Mouse (Mus musculus) forebrain, embryonic 13.5 days (tissue): ENCODE data around the gene Lrrc8d. TPM values are rescaled to one million over a fixed set of nuclear protein-coding genes. Genes with fewer than 3 reads are reported as not detected.

Experiments used
- ATAC-seq: fragments of 200-750 bp; cut with Nextera tagmentation; 2 replicates; pipeline ENCODE4 v1.8.0; 2017
- H3K27ac ChIP-seq: fragments of 300-500 bp; sonication (generic); 2 replicates; pipeline ENCODE4 v1.5.1; 2015; ENCODE audit warnings: inconsistent platforms, mild to moderate bottlenecking, moderate library complexity
- H3K27me3 ChIP-seq: fragments of 300-500 bp; sonication (generic); 2 replicates; pipeline ENCODE4 v1.6.1; 2015; ENCODE audit warnings: mild to moderate bottlenecking, inconsistent platforms
- H3K36me3 ChIP-seq: fragments of 300-500 bp; sonication (generic); 2 replicates; pipeline ENCODE4 v1.6.1; 2015; ENCODE audit warnings: mild to moderate bottlenecking, inconsistent platforms; ENCODE audit not compliant: poor library complexity, severe bottlenecking
- H3K4me1 ChIP-seq: fragments of 300-500 bp; sonication (generic); 2 replicates; pipeline ENCODE4 v1.6.1; 2015; ENCODE audit warnings: inconsistent platforms
- H3K4me2 ChIP-seq: fragments of 300-500 bp; sonication (generic); 2 replicates; pipeline ENCODE4 v1.6.1; 2015; ENCODE audit warnings: inconsistent platforms, mild to moderate bottlenecking, moderate library complexity
- H3K4me3 ChIP-seq: fragments of 300-500 bp; sonication (generic); 2 replicates; pipeline ENCODE4 v1.5.1; 2015; ENCODE audit warnings: mild to moderate bottlenecking, inconsistent platforms
- H3K9ac ChIP-seq: fragments of 300-500 bp; sonication (generic); 2 replicates; pipeline ENCODE4 v1.6.1; 2015; ENCODE audit warnings: mild to moderate bottlenecking, inconsistent platforms
- H3K9me3 ChIP-seq: fragments of 300-500 bp; sonication (generic); replicated peaks from 2 replicates; pipeline ENCODE4 v1.6.1; 2016; ENCODE audit warnings: inconsistent platforms
- whole genome bisulfite sequencing: fragments of 180-500 bp; shearing (Covaris S2); methylation state at CpG from one replicate; pipeline ENCODE4 v1.1.7; 2015; 5-methylcytosine and 5-hydroxymethylcytosine counted together
- polyA plus RNA-seq: library from polyadenylated mRNA; unstranded; fragments of >200 nt; fragmentation: Nextera tagmentation; extraction: Ambion mirVana; gene quantifications from 2 replicates; pipeline ENCODE4 v1.2.1, GENCODE M21; 2015

Lrrc8d gene
- polyA plus RNA-seq, 1 experiment from 2014 or later: 27.2 TPM

DNA sequence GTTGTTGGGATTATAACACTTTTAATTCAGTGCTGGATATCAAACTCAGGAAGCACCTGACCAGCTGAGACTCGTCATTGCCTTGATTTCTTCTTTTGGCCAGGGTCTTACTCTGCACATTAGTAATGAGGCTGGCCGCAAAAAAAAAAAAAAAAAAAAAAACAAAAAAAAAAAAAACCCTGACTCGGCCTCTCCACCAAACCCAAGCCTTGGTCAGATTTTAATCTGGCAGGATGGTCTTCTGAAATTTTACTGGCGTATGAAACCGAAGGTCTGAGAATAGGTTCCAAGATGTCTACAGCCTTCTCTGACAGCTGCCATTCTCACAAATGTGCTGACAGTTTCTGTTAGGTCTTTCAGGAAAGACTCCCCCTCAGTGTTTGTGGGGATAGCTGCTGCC is 8.5 kb downstream of the Lrrc8d start:
- H3K4me1 ChIP-seq: peaks cover 29% of the 10 kb centered on the region
- no peak overlapping the region for H3K9ac ChIP-seq
- no peak overlapping the region for H3K4me3 ChIP-seq
- H3K27ac ChIP-seq: no peak overlapping the region
- no peak overlapping the region for H3K4me2 ChIP-seq
- peaks cover 5% of the 10 kb centered on the region; the same call in 1 of the 2 replicates for H3K36me3 ChIP-seq
- no peaks in the 10 kb centered on the region for H3K9me3 ChIP-seq
- 91% methylated on average over 5 of the region's 5 CpGs for WGBS
- no peak for ATAC-seq
- no peaks in the 10 kb centered on the region for H3K27me3 ChIP-seq

DNA sequence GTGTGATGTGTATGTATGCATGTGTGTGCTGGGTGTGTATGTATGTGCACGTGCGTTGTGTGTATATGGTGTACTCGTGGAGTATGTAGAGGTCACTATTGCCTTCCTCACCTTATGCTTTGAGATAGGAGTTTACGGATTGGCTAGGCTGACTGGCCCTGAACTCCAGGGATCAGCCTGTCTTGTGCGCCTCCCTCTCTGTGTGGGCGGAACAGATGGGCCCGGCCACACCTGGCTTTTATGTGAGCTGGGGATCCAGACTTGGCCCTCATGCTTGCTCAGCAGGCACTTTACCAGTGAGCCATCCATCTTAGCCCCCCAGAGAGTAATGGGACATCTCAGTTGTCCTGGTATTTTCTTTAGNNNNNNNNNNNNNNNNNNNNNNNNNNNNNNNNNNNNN is 10.7 kb downstream of the Lrrc8d start:
- peaks cover 21% of the 10 kb centered on the region for H3K4me1 ChIP-seq
- no peak overlapping the region for H3K4me3 ChIP-seq
- no peak overlapping the region for H3K27ac ChIP-seq
- no peak for ATAC-seq
- H3K4me2 ChIP-seq: no peak overlapping the region
- H3K9ac ChIP-seq: no peak overlapping the region
- peaks cover 5% of the 10 kb centered on the region; the same call in 1 of the 2 replicates for H3K36me3 ChIP-seq
- no peaks in the 10 kb centered on the region for H3K27me3 ChIP-seq
- WGBS: 94% methylated on average over 7 of the region's 7 CpGs
- H3K9me3 ChIP-seq: no peaks in the 10 kb centered on the region

- no peaks in the 10 kb centered on the region for H3K27me3 ChIP-seq
- H3K36me3 ChIP-seq: no peaks in the 10 kb centered on the region
- WGBS: 92% methylated on average over 6 of the region's 6 CpGs
- H3K4me3 ChIP-seq: no peak overlapping the region
- H3K4me2 ChIP-seq: no peak overlapping the region
- no peak for ATAC-seq
- H3K9ac ChIP-seq: no peak overlapping the region
- H3K9me3 ChIP-seq: no peaks in the 10 kb centered on the region
- peaks cover 50% of the 10 kb centered on the region for H3K4me1 ChIP-seq
- H3K27ac ChIP-seq: no peak overlapping the region
Observed at GRCm38 (mm10) chr5:105714446-105714845, 14.7 kb downstream of the Lrrc8d start.

DNA sequence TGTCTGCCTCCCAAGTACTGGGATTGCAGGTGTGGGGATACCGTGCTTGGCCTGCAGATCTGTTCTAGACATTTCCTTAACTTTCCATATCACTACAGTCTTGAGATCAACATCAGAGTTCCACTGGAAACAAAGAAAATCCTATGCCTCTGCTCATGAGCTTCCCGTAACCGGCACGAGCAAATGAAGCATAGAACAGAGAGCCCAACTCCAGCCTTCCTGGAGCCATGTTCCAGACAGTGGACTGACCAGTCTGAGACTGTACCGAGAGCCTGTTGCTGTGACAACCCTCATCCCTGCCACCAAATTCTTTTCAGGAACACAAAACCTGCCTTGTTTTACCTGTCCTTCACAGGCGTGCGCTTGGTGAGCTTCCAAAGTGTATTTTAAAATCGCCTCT is 15.3 kb downstream of the Lrrc8d start:
- ATAC-seq: no peak
- no peak overlapping the region for H3K4me3 ChIP-seq
- peak overlapping the region; percentile 34 for H3K4me2 ChIP-seq

DNA sequence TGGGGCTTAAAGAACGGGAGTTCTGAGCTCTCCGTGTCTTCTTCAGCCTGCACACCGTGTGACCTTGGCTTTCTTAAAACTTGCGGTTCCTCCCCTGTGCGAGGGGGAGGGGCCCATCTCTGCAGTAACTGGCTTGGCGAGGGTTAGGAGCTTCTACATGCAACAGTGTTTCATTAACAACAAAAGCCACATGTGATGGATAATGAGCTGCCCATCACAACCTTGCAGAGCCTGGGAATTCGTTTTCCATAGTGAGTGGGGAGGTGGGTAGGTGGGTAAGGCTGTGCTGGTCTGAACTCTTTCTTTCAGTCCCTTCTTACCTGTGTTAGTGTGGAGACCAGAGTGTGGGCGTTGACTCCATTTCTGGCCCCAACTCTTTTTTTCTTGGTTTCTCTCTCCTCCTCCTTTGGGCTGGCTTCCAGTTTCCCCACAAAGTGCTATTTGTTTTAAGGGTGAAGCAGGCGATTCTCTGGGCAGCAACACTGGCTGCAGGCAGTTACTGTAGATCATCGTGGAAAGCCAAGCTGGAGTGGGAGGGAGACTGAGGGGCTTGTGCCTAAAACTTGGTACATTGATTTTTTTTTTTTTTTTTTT is 15.9 kb downstream of the Lrrc8d start:
- Histone ChIP-seq H3K27ac (peak overlapping the region; percentile 51; the same call in 1 of the 2 replicates), H3K9me3 (no peaks in the 10 kb centered on the region), H3K4me1 (peaks cover 44% of the 10 kb centered on the region), H3K4me2 (peak overlapping the region; percentile 34), H3K4me3 (no peak overlapping the region), H3K9ac (no peak overlapping the region), H3K36me3 (peaks cover 4% of the 10 kb centered on the region), H3K27me3 (no peaks in the 10 kb centered on the region)
- WGBS: 37% methylated on average over 10 of the region's 10 CpGs
- peak; percentile 55 for ATAC-seq

More for the DNA sequence above, 15.3 kb downstream of the Lrrc8d start:
- H3K9ac ChIP-seq: no peak overlapping the region
- peak overlapping the region; percentile 51; the same call in 1 of the 2 replicates for H3K27ac ChIP-seq
- H3K27me3 ChIP-seq: no peaks in the 10 kb centered on the region
- peaks cover 50% of the 10 kb centered on the region for H3K4me1 ChIP-seq
- no peaks in the 10 kb centered on the region for H3K9me3 ChIP-seq
- peaks cover under 1% of the 10 kb centered on the region; the same call in 1 of the 2 replicates for H3K36me3 ChIP-seq
- 71% methylated on average over 8 of the region's 8 CpGs for WGBS

DNA sequence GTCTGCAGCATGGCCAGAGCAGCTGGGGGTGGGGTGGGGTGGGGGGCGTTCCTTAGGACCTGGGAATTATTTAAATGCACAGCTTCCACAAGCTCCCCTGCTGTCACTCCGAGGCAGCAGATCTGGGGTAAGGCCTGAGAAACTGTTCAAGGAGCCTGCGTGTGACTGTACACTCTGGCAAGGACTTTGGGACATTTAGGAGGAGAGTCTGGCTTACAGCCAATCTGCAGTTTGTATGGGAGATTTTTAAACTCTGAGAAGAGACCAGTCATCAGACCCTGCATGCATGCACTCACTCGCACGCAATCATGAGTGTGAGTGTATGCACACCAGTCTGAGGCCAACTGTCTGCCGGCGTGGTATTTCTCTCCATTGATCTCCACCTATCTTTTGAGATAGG is 17.5 kb downstream of the Lrrc8d start:
- Histone ChIP-seq H3K36me3 (peaks cover 4% of the 10 kb centered on the region), H3K4me3 (no peak overlapping the region), H3K27ac (peak overlapping the region; percentile 22; the same call in 1 of the 2 replicates), H3K4me2 (no peak overlapping the region), H3K27me3 (no peaks in the 10 kb centered on the region), H3K9me3 (no peaks in the 10 kb centered on the region), H3K4me1 (peaks cover 43% of the 10 kb centered on the region), H3K9ac (peak overlapping the region; percentile 14; the same call in 1 of the 2 replicates)
- ATAC-seq: 0 out of 2 replicates have a peak, but pooled peaks have one; percentile 31
- WGBS: 55% methylated on average over 7 of the region's 7 CpGs

GRCm38 (mm10) chr5:105718138-105718670 is 18.4 kb downstream of the Lrrc8d start:
- Histone ChIP-seq H3K9ac (no peak overlapping the region), H3K4me3 (no peak overlapping the region), H3K4me2 (no peak overlapping the region), H3K27ac (0 out of 2 replicates have a peak overlapping the region, but pooled peaks have one; percentile 21), H3K36me3 (peaks cover 10% of the 10 kb centered on the region), H3K27me3 (no peaks in the 10 kb centered on the region), H3K4me1 (peaks cover 43% of the 10 kb centered on the region), H3K9me3 (no peaks in the 10 kb centered on the region)
- WGBS: 63% methylated on average over 11 of the region's 11 CpGs
- no peak; the same call in 1 of the 2 replicates for ATAC-seq

GRCm38 (mm10) chr5:105721267-105721666 is 21.5 kb downstream of the Lrrc8d start:
- H3K4me3 ChIP-seq: no peak overlapping the region
- 97% methylated on average over 4 of the region's 4 CpGs for WGBS
- no peak overlapping the region for H3K9ac ChIP-seq
- H3K4me1 ChIP-seq: peaks cover 23% of the 10 kb centered on the region
- H3K36me3 ChIP-seq: peaks cover 18% of the 10 kb centered on the region
- no peak overlapping the region for H3K27ac ChIP-seq
- no peaks in the 10 kb centered on the region for H3K27me3 ChIP-seq
- H3K4me2 ChIP-seq: no peak overlapping the region
- no peaks in the 10 kb centered on the region; the same call in 1 of the 2 replicates for H3K9me3 ChIP-seq
- ATAC-seq: no peak

DNA sequence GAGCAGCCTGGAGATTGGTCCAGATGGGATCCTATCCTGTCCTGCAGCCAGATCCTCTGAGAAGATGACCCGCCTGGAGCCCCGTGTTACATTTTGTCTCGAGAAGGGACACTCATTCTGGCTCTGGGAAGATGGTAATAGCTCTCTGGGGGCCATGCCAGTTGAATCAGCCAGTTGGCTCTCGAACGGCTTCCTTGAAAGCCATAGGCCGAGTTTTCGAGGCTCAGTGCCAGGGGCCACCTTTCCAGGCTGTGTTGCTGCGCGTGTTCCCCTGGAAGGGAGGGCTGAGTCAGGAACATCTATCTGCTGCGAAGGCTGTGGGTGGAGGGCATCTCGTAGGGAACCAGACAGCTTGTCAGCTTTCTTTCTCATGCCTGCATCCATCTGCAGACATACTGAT is 23.0 kb downstream of the Lrrc8d start:
- peaks cover 18% of the 10 kb centered on the region for H3K36me3 ChIP-seq
- ATAC-seq: no peak
- peaks cover 7% of the 10 kb centered on the region for H3K4me1 ChIP-seq
- 94% methylated on average over 11 of the region's 11 CpGs for WGBS
- H3K9me3 ChIP-seq: no peaks in the 10 kb centered on the region; the same call in 1 of the 2 replicates
- H3K4me2 ChIP-seq: no peak overlapping the region
- H3K27ac ChIP-seq: no peak overlapping the region
- H3K27me3 ChIP-seq: no peaks in the 10 kb centered on the region
- H3K4me3 ChIP-seq: no peak overlapping the region
- no peak overlapping the region for H3K9ac ChIP-seq

DNA sequence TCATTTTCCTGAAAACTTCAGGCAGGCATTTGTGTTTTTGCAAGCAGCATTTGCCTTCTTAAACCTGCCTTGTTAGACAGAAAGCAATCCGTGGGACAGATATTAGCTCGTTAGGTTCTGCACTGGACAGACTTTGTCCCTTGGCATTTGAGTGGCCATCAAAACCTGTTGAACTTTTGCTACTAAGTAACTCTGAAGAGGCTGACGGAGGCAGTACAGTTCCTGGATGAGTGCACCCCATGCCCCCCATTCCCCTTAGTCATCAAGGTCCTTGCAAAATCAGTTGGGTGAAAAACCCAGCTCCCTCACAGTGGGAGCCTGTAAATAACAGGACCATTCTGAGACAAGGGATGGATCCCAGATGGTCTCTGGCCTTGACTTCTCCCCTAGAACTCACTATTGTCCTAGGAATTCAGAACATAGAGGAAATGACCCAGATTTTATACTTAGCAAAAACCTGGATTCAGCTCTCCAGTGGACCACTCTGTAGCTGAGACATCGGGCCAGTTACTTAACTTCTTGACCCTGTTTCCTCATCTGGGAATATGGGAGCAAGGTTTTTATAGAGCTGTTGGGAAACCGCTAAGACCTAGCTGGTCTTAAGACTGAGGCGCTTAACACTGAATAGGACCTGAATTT is 30.5 kb downstream of the Lrrc8d start:
- Histone ChIP-seq H3K4me1 (peaks cover 25% of the 10 kb centered on the region), H3K27ac (no peak overlapping the region), H3K4me3 (no peak overlapping the region), H3K9ac (no peak overlapping the region), H3K36me3 (peaks cover 10% of the 10 kb centered on the region), H3K4me2 (no peak overlapping the region), H3K9me3 (no peaks in the 10 kb centered on the region), H3K27me3 (no peaks in the 10 kb centered on the region)
- ATAC-seq: no peak
- WGBS: 78% methylated on average over 6 of the region's 6 CpGs

DNA sequence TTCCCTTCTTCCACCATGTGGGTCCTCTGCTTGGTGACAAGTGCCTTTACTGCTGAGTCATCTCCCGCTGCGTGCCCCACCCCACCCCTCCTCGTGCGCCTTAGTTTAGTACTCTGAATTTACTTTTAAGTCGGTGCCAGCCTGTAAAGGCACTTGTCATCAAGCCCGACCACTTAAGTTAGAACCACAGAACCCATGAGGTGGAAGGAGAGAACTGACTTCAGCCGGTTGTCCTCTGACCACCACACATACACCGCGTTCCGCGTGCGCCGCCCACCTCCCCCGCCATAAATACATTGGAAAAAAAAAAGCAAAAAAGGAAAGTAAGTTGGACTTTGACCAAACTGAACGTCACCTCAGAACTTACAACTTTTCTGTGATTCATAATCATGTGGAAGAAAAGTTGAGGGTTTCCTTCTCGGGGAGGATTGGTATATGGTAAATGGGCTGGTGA is 31.4 kb downstream of the Lrrc8d start:
- Histone ChIP-seq H3K9ac (no peak overlapping the region), H3K9me3 (no peaks in the 10 kb centered on the region), H3K36me3 (peaks cover 10% of the 10 kb centered on the region), H3K4me2 (peak overlapping the region; percentile 76), H3K4me3 (no peak overlapping the region), H3K27me3 (no peaks in the 10 kb centered on the region), H3K27ac (no peak overlapping the region), H3K4me1 (peaks cover 25% of the 10 kb centered on the region)
- WGBS: 35% methylated on average over 16 of the region's 16 CpGs
- no peak for ATAC-seq
